Mouse (Mus musculus) brain, embryonic 14.5 days (tissue): ENCODE measurements around the gene Lmln. TPM values are rescaled to one million over a fixed set of nuclear protein-coding genes. Genes with fewer than 3 reads are reported as not detected.
A peak's percentile ranks its signal among the peaks of the same experiment; 100 is the strongest.
"Not testable (repeated sequence)": the region's sequence is repeated elsewhere in the genome, so short reads cannot be mapped to it uniquely, and the experiment has no call there.

ENCODE experiments used
- DNase-seq: peaks from one replicate; pipeline ENCODE4 v3.0.0-alpha.2; 2011; ENCODE audit warnings: low read depth
- CTCF ChIP-seq: fragments of 200-500 bp; IDR thresholded peaks from 2 replicates; pipeline ENCODE4 v1.5.1; 2012; ENCODE audit warnings: inconsistent platforms, mild to moderate bottlenecking, moderate library complexity, borderline replicate concordance; ENCODE audit not compliant: insufficient read depth, insufficient read length; ENCODE audit errors: extremely low read depth
- POLR2A ChIP-seq: fragments of 200-500 bp; IDR thresholded peaks from 2 replicates; pipeline ENCODE4 v1.6.1; 2012; ENCODE audit warnings: mild to moderate bottlenecking, inconsistent platforms, borderline replicate concordance; ENCODE audit not compliant: poor library complexity, insufficient read depth, insufficient read length, severe bottlenecking; ENCODE audit errors: extremely low read depth
- polyA plus RNA-seq: library from polyadenylated mRNA; depleted of rRNA; stranded (reverse); fragments of >200 nt; gene quantifications from 2 replicates; pipeline ENCODE4 v1.2.3, GENCODE M21; 2012

The Lmln gene
- polyA plus RNA-seq, 1 experiment = 9.6 TPM

DNA sequence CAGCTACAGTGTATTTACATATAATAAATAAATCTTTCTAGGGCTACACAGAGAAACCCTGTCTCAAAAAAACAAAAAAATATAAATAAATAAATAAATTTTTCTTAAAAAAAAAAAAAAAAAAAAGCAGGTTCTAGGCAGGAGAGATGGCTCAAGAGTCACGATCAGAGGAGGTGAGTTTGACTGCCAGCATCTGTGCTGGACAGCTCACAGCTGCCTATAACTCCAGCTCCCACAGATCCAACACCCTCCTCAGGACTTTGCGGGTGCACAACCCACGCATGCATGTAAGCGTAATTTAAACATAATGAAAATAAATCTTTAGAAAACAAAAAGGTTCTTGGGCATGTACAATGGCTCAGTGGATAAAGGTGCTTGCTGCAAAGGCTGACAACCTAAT is 26.3 kb upstream of the Lmln start:
- DNase-seq = no peak
- no peak for TF ChIP-seq POLR2A
- TF ChIP-seq CTCF = no peak

DNA sequence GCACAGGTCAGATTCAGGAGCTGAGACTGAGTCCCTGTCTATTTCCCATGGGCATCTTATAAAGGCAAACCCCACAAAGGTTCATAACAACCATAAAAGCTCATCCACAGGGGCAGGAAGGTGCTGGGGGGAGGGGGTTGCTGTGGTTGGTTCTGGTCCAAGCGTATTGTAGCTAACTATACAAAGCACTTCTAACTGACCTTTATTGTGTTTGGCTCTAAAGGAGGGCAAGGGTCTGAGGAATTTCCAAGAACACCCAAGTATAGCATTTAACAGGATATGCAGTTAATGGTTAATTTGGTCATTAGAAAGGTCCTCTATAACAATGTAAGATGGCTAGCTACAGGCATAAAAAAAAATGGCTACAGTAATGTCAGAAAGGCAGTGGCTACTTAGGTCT is 19.6 kb upstream of the Lmln start:
- no peak for DNase-seq
- TF ChIP-seq CTCF = no peak
- TF ChIP-seq POLR2A = no peak

DNA sequence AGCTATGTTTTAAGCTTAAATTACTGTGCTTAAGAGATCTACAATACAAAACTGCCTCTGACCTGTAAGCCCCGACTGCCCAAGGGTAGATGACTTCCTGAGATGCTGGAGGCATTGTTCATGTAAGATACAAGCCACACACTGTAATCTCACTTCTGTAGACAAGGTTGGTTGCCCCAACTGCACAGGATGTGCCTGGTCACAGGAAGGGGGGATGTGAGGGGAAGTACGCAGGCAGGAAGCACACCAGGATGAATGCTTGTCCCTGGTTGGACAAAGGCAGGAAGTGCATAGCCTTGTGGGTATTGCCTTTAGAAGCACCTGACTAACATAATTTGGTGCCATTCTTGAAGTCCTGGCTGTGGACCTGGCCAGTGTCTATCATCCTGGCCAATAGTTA is 19.1 kb upstream of the Lmln start:
- DNase-seq = no peak
- TF ChIP-seq POLR2A (no peak), CTCF (no peak)

DNA sequence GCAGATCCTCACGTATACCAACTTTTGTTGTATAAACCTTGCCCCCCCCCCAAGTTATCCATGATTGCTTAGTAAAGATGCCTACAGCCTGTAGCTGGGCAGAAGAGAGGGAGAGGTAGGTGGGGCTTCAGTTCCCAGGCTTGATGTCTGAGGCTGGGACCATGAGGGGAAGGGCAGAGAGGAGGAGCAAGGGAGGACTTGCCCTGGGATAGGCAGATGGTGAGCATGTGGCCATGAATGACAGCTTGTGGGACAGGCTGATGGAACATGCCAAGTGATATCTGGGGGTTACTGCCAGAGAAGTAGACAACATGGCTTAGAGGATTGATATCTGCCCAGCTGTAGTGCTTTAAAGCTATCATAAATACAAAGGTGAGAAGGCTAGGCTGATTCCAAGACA is 14.3 kb upstream of the Lmln start:
- TF ChIP-seq POLR2A = no peak
- TF ChIP-seq CTCF = no peak
- DNase-seq = no peak

GRCm38 (mm10) chr16:33048686-33049085 is 13.6 kb upstream of the Lmln start:
- no peak for TF ChIP-seq CTCF
- TF ChIP-seq POLR2A = no peak
- no peak for DNase-seq

DNA sequence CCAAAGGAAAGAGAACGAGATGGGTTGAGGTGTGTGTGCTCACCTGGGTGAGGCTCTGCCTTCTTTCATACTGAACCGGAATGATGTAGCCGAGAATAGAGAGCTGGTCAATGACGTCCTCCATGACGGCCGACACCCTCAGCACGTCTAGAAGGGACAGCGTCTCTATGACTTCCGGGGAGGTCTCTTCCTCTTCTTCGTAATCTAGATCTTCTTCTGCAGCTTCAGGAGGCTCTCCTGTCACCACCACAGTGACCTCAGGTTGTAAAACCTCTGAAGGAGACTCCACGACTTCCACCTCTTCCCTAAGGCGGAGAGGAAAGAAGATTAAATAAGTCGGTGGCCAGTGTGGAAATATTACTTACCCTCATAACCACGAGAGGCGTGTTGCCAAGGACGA is 12.5 kb upstream of the Lmln start:
- no peak for TF ChIP-seq POLR2A
- no peak for TF ChIP-seq CTCF
- DNase-seq = no peak

DNA sequence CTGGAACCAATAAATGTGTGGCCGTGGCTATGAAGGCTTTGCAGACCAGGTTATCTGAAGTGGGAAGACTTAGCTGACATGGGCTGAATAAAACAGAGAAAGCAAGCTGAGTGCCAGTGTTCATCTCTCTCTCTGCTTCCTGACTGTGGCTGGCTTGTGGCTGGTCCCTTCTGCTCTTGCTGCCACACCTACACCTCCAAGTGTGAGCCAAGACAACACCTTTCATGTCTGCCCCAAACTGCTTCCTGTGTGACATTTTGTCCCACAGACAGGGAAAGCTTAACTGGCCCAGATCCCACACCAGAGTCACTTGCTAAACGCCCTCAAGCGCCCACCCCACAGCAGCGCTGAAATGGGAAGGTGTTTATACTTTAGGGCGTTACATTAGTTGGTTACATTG is 9.2 kb upstream of the Lmln start:
- TF ChIP-seq POLR2A (no peak), CTCF (no peak)
- DNase-seq = no peak

GRCm38 (mm10) chr16:33054927-33055326 is 7.4 kb upstream of the Lmln start:
- DNase-seq = not testable (repeated sequence)

DNA sequence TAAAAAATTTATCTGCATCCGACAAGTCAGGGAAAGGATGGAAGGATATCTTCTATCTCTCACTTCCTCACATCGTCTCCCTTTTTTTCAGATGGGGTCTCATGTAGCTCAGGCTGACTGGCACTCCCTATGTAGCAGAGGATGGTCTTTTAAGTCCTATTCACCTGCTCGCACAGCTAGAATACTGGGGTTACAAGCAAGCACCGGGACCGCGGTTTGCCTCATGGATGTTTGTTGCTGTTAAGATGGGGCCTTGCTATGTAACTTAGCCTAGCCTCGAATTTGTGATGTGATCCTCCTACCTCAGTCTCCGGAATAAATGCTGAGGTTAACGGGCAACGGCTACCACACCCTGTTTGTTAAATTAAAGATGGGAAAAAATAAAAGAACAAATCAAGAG is 6.7 kb upstream of the Lmln start:
- DNase-seq = no peak
- TF ChIP-seq CTCF (no peak), POLR2A (no peak)

DNA sequence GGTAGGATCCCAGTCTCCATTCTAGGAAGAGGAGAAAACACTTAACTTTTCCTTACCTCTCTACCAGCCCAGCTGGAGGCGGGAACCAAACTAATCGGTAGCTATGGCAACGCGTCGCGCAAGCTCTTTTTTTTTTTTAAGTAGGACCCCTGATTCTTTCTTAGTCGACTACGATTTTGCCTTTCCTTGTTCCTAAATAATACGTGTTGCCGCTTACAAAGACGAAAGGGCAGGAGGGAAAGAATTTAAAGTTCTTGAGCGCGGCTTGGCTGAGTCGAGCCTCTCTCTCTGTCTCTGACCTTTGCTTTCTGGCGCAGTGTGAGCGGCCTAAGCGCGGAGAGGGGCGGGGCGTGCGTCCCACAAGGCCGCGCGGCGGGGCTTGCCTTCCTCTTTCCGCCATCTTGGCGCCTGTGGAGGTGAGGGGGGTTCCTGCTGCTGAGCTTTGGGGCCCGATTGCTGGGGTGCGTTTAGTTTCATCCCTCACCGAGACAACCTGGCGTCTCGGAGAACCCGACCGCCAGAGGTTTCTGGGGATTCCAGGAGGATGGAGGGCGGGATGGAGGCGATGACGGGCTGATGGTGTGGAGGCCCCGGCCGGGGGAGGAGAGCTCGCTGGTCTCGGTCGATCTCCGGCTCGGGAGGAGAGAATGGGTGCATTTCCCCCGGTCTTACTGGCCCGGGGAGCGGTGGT is 6.1 kb upstream of the Lmln start, which contains the start of the genes Iqcg and Rpl35a:
Gene Iqcg (minus strand): TSS at position 124 of the 691 bp plus-strand sequence.
Gene Rpl35a (plus strand): TSS at position 359 of the 691 bp plus-strand sequence.
- DNase-seq = peak; percentile 96
- TF ChIP-seq CTCF = no peak
- peak; percentile 92; the same call in 1 of the 2 replicates for TF ChIP-seq POLR2A

DNA sequence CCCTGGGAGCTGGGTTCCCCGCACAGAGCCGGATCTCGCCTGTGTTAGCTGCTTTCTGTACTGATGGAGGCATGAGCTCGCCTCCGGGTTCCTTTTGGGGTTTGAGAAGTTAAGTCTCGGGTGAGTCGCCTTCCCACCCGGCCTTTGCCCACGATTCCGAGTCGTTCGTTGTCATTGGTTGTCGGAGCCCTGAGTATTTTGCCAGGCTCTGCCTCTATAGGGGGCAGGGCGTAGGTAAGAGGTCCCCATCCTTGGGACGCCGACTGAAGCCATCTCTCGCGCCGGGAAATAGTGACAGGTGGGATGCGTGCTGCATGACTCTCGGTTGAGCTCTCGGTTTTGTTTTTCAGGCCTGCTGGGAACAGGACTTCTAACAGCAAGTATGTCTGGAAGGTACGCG is 5.5 kb upstream of the Lmln start:
- no peak for DNase-seq
- TF ChIP-seq CTCF (no peak), POLR2A (no peak)

DNA sequence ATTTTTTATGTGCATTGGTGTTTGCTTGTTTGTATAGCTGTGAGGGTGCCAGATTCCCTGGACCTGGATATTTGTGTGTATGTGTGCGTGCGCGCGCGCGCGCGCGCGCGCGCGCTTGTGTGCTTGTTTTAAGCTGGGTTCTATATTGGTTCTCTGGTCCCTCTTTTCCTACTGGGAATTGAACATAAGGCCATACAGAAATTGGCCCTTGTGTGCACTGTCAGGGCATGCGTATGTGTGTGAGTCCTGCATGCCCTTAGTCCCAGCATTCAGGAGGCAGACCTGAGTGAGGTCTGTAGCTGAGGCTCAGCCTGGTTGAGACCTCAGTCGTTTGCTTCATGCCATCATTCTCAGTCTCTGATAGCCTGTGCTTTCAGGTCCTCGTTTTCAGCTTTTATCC is 4.3 kb upstream of the Lmln start:
- no peak for DNase-seq
- TF ChIP-seq CTCF (no peak), POLR2A (no peak)

DNA sequence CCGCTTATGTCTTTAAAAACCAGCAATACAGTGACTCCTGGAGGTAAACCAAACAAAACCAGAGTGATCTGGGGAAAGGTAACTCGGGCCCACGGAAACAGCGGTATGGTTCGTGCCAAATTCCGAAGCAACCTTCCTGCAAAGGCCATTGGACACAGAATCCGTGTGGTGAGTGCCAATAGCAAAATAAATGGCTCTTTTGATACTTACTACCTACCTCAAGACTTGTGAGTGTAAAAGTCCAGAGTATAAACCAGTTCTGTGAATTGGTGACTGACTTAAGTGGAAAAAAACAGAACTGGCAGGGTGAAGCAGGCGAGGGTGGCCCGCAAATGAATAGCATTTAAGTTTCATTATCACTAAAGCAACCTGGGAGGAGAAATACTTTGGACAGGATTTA is 3.7 kb upstream of the Lmln start:
- DNase-seq = not testable (repeated sequence)
